Mouse (Mus musculus) stomach, postnatal 0 days (tissue): ENCODE data around the gene Fbl. TPM values are rescaled to one million over a fixed set of nuclear protein-coding genes. Genes with fewer than 3 reads are reported as not detected.

Experiments
- ATAC-seq: fragments of 200-750 bp; cut with Nextera tagmentation; 2 replicates; pipeline ENCODE4 v1.8.0; 2017; ENCODE audit not compliant: low FRiP score, low TSS enrichment
- DNase-seq: peaks from one replicate; pipeline ENCODE4 v3.0.0-alpha.2; 2016; ENCODE audit warnings: low spot score
- H3K27ac ChIP-seq: fragments of 300-500 bp; sonication (generic); replicated peaks from 2 replicates; pipeline ENCODE4 v1.5.1; 2014; ENCODE audit warnings: mild to moderate bottlenecking, control low read depth
- H3K27me3 ChIP-seq: fragments of 300-500 bp; sonication (generic); 2 replicates; pipeline ENCODE4 v1.6.1; 2014; ENCODE audit warnings: low read length; ENCODE audit not compliant: control insufficient read depth, insufficient read depth
- H3K36me3 ChIP-seq: fragments of 300-500 bp; sonication (generic); 2 replicates; pipeline ENCODE4 v1.6.1; 2014; ENCODE audit warnings: low read length, mixed read lengths; ENCODE audit not compliant: control insufficient read depth, insufficient read depth
- H3K4me1 ChIP-seq: fragments of 300-500 bp; sonication (generic); replicated peaks from 2 replicates; pipeline ENCODE4 v1.6.1; 2014; ENCODE audit warnings: antibody characterized with exemption; ENCODE audit not compliant: control insufficient read depth, insufficient read depth
- H3K4me2 ChIP-seq: fragments of 300-500 bp; sonication (generic); replicated peaks from 2 replicates; pipeline ENCODE4 v1.6.1; 2014; ENCODE audit warnings: low read depth, mild to moderate bottlenecking, control low read depth, moderate library complexity
- H3K4me3 ChIP-seq: fragments of 300-500 bp; sonication (generic); 2 replicates; pipeline ENCODE4 v1.5.1; 2014; ENCODE audit warnings: low read depth, low read length, control low read depth
- H3K9ac ChIP-seq: fragments of 300-500 bp; sonication (generic); 2 replicates; pipeline ENCODE4 v1.6.1; 2014; ENCODE audit warnings: mild to moderate bottlenecking, low read length, control low read depth, mixed read lengths
- H3K9me3 ChIP-seq: fragments of 300-500 bp; sonication (generic); 2 replicates; pipeline ENCODE4 v1.6.1; 2016; ENCODE audit warnings: low read length; ENCODE audit not compliant: control insufficient read depth
- CTCF ChIP-seq: IDR thresholded peaks from 2 replicates; pipeline ENCODE4 v1.5.1; 2016; ENCODE audit warnings: antibody characterized with exemption, low read depth, mild to moderate bottlenecking, moderate library complexity
- EP300 ChIP-seq: optimal IDR thresholded peaks from 2 replicates; pipeline ENCODE3; 2016; ENCODE audit warnings: antibody characterized with exemption
- WGBS: fragments of 180-500 bp; shearing (Covaris S2); extraction: QIAGEN DNeasy Blood & Tissue Kit; methylation state at CpG from one replicate; pipeline ENCODE4 v1.1.7; 2014; 5-methylcytosine and 5-hydroxymethylcytosine counted together
- polyA plus RNA-seq: library from polyadenylated mRNA; unstranded; fragments of >200 nt; fragmentation: Nextera tagmentation; extraction: Ambion mirVana; gene quantifications from 2 replicates; pipeline ENCODE4 v1.2.1, GENCODE M21; 2015

Gene Fbl
- polyA plus RNA-seq, 1 experiment from 2014 or later: 61.6 TPM

DNA sequence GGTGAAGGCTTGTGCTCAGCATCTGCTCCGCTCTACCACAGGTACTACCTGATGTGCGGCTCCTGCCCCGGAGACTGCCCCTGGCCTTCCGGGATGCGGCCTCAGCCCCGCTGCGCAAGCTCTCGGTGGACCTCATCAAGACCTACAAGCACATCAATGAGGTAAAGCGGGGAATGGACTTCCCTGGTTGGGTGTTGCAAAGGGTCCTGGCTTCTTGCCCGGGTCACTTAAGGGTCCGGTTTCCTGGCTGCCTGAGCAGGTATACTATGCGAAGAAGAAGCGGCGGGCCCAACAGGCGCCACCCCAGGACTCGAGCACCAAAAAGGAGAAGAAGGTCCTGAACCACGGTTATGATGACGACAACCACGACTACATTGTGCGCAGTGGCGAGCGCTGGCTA is 12.8 kb downstream of the Fbl start:
- H3K9me3 ChIP-seq: no peaks in the 10 kb centered on the region
- no peak for ATAC-seq
- no peak overlapping the region for H3K27ac ChIP-seq
- WGBS: 94% methylated on average over 22 of the region's 22 CpGs
- no peak for DNase-seq
- no peaks in the 10 kb centered on the region for H3K4me1 ChIP-seq
- H3K27me3 ChIP-seq: no peaks in the 10 kb centered on the region
- no peak for TF ChIP-seq CTCF
- no peak for TF ChIP-seq EP300
- no peak overlapping the region for H3K4me2 ChIP-seq
- H3K4me3 ChIP-seq: no peak overlapping the region
- H3K36me3 ChIP-seq: peaks cover 31% of the 10 kb centered on the region
- H3K9ac ChIP-seq: no peak overlapping the region

DNA sequence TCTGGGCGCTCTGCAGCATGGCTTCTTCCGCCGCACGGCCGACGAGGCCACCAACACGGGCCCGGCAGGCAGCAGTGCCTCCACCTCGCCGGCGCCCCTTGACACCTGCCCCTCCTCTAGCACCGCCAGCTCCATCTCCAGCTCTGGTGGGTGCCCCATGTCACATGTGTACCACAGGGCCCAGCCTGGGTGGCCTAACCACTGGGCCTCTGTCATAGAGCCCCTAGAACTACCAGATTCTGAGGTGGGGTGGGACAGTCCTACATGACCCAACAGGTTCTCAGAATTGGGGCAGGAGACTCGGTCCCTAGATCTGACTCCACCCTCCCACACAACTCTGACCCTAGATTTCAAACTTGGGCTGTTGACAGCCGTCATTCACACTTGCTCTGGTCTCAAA is 16.4 kb downstream of the Fbl start:
- Histone ChIP-seq H3K4me2 (no peak overlapping the region), H3K9me3 (no peaks in the 10 kb centered on the region), H3K36me3 (peaks cover 33% of the 10 kb centered on the region), H3K4me3 (no peak overlapping the region), H3K4me1 (no peaks in the 10 kb centered on the region), H3K27ac (no peak overlapping the region), H3K27me3 (no peaks in the 10 kb centered on the region), H3K9ac (no peak overlapping the region)
- DNase-seq: no peak
- ATAC-seq: no peak
- 92% methylated on average over 14 of the region's 14 CpGs for WGBS
- TF ChIP-seq EP300 (no peak), CTCF (no peak)

GRCm38 (mm10) chr7:28186631-28187030 is 17.1 kb downstream of the Fbl start:
- H3K4me3 ChIP-seq: no peak overlapping the region
- H3K27ac ChIP-seq: no peak overlapping the region
- H3K4me2 ChIP-seq: no peak overlapping the region
- peaks cover 33% of the 10 kb centered on the region for H3K36me3 ChIP-seq
- ATAC-seq (no peak), DNase-seq (no peak)
- H3K9me3 ChIP-seq: no peaks in the 10 kb centered on the region
- no peaks in the 10 kb centered on the region for H3K27me3 ChIP-seq
- TF ChIP-seq EP300 (no peak), CTCF (no peak)
- no peaks in the 10 kb centered on the region for H3K4me1 ChIP-seq
- WGBS: 88% methylated on average over 8 of the region's 8 CpGs
- H3K9ac ChIP-seq: no peak overlapping the region

GRCm38 (mm10) chr7:28191489-28191888 is 22.0 kb downstream of the Fbl start:
- no peaks in the 10 kb centered on the region for H3K4me1 ChIP-seq
- H3K4me2 ChIP-seq: no peak overlapping the region
- no peaks in the 10 kb centered on the region for H3K27me3 ChIP-seq
- ATAC-seq (no peak), DNase-seq (no peak)
- no peak overlapping the region for H3K4me3 ChIP-seq
- no peak overlapping the region for H3K9ac ChIP-seq
- H3K27ac ChIP-seq: no peak overlapping the region
- 96% methylated on average over 3 of the region's 3 CpGs for WGBS
- TF ChIP-seq EP300 (no peak), CTCF (no peak)
- no peaks in the 10 kb centered on the region for H3K9me3 ChIP-seq
- peaks cover 12% of the 10 kb centered on the region for H3K36me3 ChIP-seq

DNA sequence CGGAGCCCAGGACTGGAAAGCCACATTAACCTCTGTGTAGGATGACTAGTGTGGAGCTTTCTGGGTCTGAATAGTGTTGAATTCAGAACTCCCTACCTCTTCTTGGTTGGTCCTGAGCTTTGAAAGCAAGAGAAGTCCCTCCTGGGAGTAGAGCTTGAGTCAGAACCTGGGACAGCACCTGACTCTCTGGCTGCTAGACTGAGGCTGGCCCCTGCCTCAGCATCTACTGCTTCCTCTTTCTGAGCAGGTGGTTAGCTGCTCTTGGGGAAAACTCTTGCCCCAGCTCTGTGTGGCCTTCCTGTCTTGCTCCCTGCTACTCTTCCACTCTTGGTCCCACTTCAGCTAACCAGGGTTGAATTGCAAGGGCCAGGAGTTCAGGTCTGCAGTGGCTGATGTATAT is 22.4 kb downstream of the Fbl start:
- Histone ChIP-seq H3K27ac (no peak overlapping the region), H3K9me3 (no peaks in the 10 kb centered on the region), H3K36me3 (peaks cover 7% of the 10 kb centered on the region), H3K4me1 (no peaks in the 10 kb centered on the region), H3K4me3 (no peak overlapping the region), H3K27me3 (no peaks in the 10 kb centered on the region), H3K9ac (no peak overlapping the region), H3K4me2 (no peak overlapping the region)
- no peak for DNase-seq
- ATAC-seq: no peak
- WGBS: 100% methylated on average over 1 of the region's 1 CpGs
- TF ChIP-seq EP300 (no peak), CTCF (no peak)

- Histone ChIP-seq H3K4me1 (no peaks in the 10 kb centered on the region), H3K4me2 (no peak overlapping the region), H3K36me3 (no peaks in the 10 kb centered on the region; the same call in 1 of the 2 replicates), H3K27me3 (no peaks in the 10 kb centered on the region), H3K9me3 (no peaks in the 10 kb centered on the region), H3K27ac (no peak overlapping the region), H3K4me3 (no peak overlapping the region), H3K9ac (no peak overlapping the region)
- whole genome bisulfite sequencing: 78% methylated on average over 5 of the region's 5 CpGs
- TF ChIP-seq EP300: no peak
- no peak for TF ChIP-seq CTCF
- DNase-seq (no peak), ATAC-seq (no peak)
Measured at GRCm38 (mm10) chr7:28195414-28196098, 26.0 kb downstream of the Fbl start.
